Mouse (Mus musculus): Measurements from ENCODE around the gene Rpl13.

DNA sequence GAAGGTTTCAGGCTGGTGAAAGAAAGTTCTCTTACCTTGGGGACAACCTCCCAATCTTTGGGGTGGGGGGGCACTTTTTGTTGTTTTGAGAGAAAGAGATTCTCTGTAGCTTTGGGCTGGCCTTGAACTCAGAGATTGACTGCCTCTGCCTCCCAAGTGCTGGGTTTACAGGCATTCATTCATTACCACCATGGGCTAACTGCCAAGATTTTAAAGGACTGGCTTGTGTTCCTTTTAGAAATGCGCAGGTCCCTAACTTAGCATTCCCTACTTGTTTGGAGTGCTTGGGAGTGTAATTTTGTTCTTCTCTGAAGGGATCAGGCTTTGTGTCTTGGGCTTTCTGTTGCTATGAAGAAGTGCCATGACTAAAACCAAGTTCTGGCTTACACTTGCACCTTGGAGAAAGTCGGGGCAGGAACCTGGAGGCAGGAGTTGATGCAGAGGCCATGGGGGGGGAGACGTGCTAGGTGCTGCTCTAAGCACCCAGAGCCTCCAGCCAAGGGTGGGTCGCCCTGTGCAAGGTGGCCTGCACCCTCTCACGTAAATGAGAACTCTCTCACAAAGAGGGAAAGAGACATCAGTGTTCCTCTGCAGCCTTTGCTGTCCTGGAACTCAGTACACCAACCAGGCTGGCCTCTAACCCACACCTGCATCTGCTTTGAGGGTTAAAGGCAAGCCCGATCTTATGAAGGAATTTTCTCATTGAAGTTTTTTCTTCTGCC lies 2.1 kb downstream of the Rpl13 start:
- TF ChIP-seq POLR2A (IDR thresholded peaks at IDR 0.05; ENCODE audit: extremely low read depth, insufficient read depth, low read length), result no peak
- TF ChIP-seq CTCF (IDR thresholded peaks at IDR 0.05; ENCODE audit: low read depth, low read length), result no peak
